Mouse (Mus musculus) monocyte, adult 5-6 weeks (primary cell): ENCODE measurements around the gene Fntb. TPM values are rescaled to one million over a fixed set of nuclear protein-coding genes. Genes with fewer than 3 reads are reported as not detected.
"Not testable (repeated sequence)": the region's sequence is repeated elsewhere in the genome, so short reads cannot be mapped to it uniquely, and the experiment has no call there.

ENCODE experiments used
- ATAC-seq: fragments of 153-309, 156-312 bp; replicated peaks from 2 replicates; pipeline ENCODE4 v1.8.0; 2017; ENCODE audit warnings: mild to moderate bottlenecking; ENCODE audit not compliant: low TSS enrichment, insufficient number of reproducible peaks, severe bottlenecking, poor library complexity, low FRiP score
- total RNA-seq: library from RNA; stranded (forward); fragments of 200-1000, 200-491, 200-594 nt; gene quantifications from 3 replicates; pipeline ENCODE4 v1.2.3, GENCODE M21; 2017

Gene Fntb
- total RNA-seq, 1 experiment from 2014 or later, result 8.8 TPM

DNA sequence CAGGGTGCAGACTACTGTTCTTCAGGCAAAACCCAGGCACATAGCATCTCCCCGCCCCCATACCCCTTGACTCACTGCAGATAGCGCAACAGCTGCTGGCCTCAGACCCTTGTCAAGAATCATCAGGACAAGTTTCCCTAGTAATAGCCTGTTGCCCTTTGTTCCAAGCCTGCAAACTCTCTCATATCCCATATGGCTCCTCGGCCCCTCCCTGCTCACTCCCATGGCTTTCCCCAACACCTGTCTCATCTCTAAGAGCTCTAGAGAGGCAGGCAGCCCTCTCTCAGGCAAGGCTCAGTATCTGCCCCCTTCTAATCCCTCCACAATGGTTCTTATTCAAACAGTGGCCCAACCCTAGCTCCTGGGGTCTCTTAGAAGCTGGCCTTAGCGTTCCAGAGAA, 55.2 kb downstream of the Fntb start:
- ATAC-seq, result no peak

DNA sequence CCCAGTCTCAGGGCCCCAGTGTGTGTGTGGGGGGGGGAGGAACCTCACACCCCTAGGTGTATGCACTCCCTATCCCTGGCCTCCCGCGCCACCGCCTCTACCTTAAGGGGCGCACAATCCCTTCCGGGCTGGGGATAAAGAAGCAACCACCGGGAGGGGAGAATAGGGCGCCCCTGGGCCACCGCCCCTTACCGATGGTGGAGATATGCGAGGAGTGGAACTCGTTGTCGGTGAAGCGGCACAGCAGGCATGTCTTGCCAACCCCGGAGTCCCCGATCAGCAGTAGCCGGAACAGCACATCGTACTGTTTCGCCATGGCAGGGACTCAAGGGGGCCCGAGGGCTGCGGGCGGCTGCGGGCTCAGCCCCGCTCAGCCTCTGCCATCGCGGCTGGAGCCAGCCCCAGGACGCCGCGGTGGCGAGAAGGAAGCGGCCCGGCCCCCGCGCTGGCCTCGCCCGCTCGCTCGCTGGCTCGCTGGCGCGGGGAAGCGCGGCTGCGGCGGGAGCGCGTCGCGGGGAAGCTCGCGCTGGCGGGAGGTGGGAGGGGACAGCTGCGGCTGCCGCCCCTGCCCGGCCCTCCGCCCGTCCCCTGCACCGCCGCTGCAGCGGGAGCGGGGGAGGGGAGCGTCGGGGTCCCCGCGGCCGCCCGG, 56.7 kb downstream of the Fntb start:
- ATAC-seq, result no peak

DNA sequence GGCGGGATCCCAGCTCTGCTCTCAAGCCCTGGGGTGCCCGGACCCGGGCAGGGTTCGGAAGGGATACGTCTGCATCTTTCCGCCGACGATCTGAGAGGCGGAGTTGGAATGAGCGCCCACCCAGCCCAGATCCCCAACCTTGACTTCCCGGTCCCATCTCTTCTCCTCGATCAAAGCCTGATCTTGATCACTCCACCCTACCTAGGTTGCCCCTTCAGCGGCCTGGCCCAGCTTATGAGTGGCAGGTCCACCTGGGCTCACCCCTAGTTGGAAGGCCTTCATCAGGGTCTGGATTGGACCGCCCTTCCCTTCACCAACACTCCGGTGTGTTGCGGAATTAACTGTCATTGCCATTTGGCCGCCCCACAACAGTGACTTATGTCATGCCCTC, 57.3 kb downstream of the Fntb start, which contains the start of gene Rab15:
Gene Rab15, minus strand, starts transcription at position 258 of the 391 bp plus-strand sequence.
- ATAC-seq, result no peak

DNA sequence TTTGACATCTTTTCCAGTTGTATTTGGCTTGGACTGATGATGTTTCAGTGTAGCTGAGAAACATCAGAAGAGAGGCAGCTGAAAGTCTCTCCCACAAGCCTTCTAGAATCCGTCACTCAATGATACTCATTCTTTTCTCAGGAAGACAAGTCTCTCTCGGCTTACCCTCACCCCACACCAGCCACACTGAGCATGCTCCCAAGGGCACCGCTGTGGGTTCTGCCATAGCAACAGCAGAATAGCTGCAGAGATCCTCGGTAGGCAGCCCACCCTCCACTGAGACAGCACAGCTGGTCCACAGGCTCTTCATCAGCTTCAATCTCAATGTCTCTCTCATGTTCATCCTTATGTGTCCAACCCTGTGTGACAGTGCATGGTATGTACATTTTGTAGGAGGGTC, 59.9 kb downstream of the Fntb start:
- no peak for ATAC-seq

DNA sequence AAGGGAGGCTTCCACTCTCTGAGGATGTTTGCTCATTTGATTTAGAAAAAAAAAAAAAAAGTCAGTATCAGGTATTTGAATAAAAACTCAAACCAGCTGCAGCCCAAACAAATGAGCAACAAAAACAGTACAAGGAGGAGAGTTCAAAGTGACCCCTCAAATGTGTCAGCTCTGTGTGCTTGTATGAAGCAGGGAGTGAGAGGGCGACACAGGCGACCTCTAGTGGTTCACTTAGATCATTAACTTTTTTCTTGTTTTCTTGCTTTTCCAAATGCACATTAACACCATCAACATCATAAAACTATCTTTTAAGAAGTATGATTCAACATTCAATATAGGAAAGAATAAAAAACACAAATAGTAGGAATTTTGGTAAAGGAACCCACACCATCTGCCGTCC, 67.3 kb downstream of the Fntb start:
- no peak for ATAC-seq

DNA sequence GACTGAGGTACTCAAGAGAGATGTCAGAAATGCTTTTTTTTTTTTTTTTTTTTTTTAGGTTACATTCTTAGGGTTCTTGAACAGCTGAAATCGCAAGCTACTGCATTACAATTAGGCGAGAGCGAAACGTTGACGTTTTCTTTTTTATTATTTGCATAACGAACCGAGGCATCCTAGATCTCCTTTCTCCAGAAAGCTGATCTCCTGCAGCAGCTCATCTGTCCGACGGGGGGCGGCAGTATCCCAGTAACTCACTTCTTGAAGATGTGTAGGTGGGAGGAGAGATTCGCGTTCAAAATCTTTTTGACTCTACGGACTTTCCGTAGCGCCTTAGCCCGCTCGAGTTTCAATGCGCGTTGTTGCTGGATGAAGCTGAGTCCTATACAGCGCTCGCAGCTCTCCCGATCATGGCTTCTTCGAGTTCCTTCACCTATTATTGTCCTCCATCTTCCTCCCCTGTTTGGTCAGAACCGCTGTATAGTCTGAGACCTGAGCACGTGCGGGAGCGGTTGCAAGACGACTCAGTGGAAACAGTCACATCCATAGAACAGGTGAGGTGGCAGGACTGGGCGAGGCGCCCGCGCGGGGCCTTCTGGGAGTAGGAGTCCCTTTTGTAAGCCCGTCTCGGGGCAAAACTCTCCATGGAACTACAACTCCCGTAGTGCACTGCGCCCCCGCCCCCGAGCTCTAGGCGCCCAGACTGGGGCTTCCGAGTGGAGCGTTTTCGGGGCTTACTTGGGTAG, 71.9 kb downstream of the Fntb start:
- ATAC-seq, result peak; percentile 95

- no peak for ATAC-seq
These were observed 72.7 kb downstream of the Fntb start for GRCm38 (mm10) chr12:76837844-76838650.

DNA sequence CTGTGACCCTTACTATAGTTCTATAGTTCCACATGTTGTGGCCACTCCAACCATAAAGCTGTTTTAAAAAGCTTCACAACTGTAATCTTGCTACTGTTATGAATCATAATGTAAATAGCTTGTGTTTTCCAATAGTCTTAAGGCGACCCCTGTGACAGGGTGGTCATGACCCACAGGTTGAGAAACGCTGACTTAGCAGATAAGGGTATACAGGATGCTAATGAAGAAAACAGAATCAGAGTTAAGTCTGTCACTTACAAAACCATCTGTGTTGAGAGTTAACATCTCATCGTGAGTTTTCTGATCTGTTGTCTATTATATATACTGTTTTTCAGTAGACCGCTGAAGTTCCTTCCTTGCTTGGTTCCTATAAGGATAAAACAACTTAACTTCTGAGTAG, 73.9 kb downstream of the Fntb start:
- no peak for ATAC-seq

- no peak for ATAC-seq
These were observed 74.7 kb downstream of the Fntb start for GRCm38 (mm10) chr12:76840081-76840480.

DNA sequence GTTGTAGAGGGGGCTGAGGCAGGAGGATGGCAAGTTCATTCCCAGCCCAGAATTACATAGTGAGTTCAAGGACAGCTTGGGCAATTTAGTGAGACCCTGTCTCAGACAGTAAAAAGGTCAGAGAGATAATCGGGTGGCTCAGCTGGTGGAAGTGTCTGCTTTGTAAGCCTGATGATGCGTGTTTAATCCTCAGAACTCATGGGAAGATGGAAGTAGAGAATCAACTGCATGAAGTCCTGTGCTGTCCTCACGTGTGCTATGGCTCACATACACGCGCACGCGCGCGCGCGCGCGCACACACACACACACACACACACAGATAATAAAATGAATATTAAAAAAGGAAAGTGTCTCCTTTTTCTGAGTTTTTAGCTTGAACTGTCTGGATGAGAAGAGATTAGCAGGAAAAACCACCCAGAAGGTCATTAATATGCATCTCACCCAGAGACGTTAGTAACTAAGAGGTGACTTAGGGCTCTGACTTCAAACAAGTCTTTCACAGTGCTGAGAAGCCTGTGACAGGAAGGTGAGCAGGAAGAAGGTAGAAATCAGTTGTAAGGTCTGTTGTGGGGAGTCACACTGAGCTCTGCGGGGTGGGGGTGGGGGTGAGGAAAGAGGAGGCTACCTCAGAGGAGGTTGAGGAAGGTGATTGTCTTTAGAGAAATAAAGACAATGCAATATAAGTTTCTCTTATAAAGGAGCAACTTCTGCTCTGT, 79.1 kb downstream of the Fntb start:
- ATAC-seq, result no peak

- no peak for ATAC-seq
These were observed 87.0 kb downstream of the Fntb start for GRCm38 (mm10) chr12:76852419-76852818.

DNA sequence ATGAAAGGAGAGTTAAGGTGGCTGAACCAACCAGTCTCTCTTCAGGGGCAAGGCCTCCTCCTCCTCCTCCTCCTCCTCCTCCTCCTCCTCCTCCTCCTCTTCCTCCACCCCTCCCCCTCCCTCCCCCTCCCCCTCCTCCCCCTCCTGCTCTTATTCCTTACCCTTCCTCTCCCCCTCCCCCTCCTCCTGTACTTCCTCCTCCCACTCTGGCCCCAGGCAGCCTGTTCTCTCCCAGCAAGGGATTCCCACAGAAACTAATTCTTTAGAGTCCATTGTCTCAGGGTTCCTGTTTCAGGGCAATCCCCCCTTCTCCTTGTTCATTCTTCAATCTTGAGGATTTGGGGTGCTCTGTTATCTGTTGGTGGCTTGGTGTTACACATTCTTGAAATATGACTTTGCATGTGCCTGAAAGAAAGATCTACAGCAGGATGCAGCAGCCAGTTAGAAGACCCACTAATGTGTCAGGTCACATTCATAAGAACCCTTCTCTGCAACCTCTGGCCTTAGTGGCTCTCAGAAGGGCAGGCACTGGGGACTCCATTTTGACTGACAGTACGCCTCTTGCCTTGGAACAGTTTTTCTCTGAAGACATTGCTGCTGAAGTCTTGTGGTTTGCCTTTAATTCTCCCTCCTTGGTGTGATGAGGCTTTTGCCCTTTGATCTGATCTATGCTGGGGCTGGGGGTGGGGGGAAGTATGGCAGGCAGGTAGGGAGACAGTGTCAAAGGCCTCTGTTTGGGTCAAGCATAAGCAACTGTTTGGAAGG, 88.2 kb downstream of the Fntb start:
- ATAC-seq, result no peak

GRCm38 (mm10) chr12:76857087-76857486, 91.7 kb downstream of the Fntb start:
- ATAC-seq, result no peak

DNA sequence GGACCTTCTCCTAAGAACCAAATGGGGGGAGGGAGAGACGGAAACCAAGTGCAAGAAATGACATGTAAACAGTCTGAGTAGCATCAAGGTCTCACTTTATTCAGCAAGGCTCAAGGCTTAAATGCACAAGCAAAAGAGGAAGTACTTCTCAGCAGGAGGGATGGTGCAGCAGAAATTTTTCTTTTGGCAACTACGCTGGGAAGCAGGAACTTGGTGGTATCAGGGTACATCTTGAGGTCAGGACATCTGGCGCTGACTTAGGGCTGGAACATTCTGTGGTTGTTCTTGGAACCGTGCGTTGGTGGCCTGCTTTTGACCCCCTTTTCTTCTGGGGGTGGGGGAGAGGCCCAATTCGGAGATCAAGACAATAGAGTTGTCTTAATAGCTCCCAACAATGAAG, 93.4 kb downstream of the Fntb start:
- ATAC-seq, result not testable (repeated sequence)

DNA sequence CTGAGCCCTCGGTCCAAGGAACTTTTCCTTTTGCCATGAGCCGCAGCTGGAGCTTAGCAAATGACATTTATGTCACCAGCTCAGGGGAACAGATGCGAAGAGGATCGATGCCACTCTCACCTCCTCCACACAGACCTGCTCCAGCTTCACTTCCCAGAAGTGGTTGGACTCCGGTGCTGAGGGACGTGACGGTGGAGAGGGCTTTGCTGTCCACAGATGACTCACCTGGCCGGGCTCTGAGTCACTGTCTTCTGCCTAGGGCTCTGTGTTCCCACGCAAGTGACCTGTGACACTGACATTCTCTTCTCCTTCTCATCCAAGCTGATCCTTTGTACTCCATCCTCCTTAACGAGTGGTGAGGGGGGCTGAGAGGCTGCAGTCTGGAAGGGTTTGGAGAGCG, 98.3 kb downstream of the Fntb start:
- no peak for ATAC-seq

DNA sequence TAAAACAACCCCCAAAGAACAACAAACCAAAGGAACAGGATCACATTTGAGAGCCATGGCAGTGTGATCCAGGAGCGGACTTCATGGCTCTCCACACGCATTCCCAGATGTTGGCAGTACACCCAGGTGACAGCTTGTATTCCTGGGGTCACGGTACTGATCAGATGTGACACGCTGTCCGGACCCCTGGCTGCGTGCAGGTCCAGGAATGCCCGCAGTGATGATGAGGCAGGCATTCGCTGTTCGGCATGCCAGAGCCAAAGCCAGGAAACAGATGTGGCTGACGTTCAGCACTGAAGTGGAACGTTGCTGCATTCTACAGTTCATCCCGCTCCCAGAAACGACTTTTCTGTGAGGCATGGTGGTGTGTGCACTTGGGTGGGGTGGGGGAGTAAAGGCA, 99.9 kb downstream of the Fntb start:
- ATAC-seq, result no peak

- no peak; the same call in 1 of the 2 replicates for ATAC-seq
These were observed 102.3 kb downstream of the Fntb start for GRCm38 (mm10) chr12:76867586-76868280.
